9 mouse cellular contexts compared by ENCODE assay signal in genomic region chr11:96260310-96260970, GRCm38 (mm10). TPM values are rescaled to one million over a fixed set of nuclear protein-coding genes. Genes with fewer than 3 reads are reported as not detected.
A peak's percentile ranks its signal among the peaks of the same experiment; 100 is the strongest.
DNase-seq lines count a peak whose midpoint lies in the region; ATAC-seq and TF ChIP-seq lines count a peak whose summit lies in the region.
"Had no signal": no experiment of that assay in that cellular context is flagged by ENCODE, and none has a peak within 500 bp of the region (broad histone marks: within the 10 kb centered on the region; RNA-seq: fewer than 3 reads in every experiment).

No protein-coding gene starts in this region.

- 0 out of 2 replicates have a peak overlapping the region, but pooled peaks have one; percentile 14 for H3K4me2 ChIP-seq in lung, embryonic 14.5 days
- peak overlapping the region; percentile 28; the same call in 1 of the 2 replicates for H3K4me2 ChIP-seq in neural tube, embryonic 14.5 days (ENCODE audit: low read depth, low read length)

- H3K4me3 ChIP-seq in lung, embryonic 14.5 days (ENCODE audit: low read depth, low read length): no peak overlapping the region
- no peak overlapping the region; the same call in 1 of the 2 replicates for H3K4me3 ChIP-seq in neural tube, embryonic 14.5 days (ENCODE audit: low read depth, low read length)

- 0 out of 2 replicates have a peak, but pooled peaks have one; percentile 22 for ATAC-seq in lung, embryonic 14.5 days (ENCODE audit: insufficient read depth)
- ATAC-seq in neural tube, embryonic 14.5 days (ENCODE audit: low read depth): peak; percentile 64; the same call in 1 of the 2 replicates
- ATAC-seq in CD4-positive, CD25-positive, alpha-beta regulatory T cell, adult 4 months: no peak
- ATAC-seq: forebrain, postnatal 0 days had no signal

- no peak overlapping the region for H3K9ac ChIP-seq in lung, embryonic 14.5 days
- H3K9ac ChIP-seq in neural tube, embryonic 14.5 days (replicated peaks; ENCODE audit: low read depth, low read length): no peak overlapping the region
- H3K9ac ChIP-seq: forebrain, postnatal 0 days had no signal

- TF ChIP-seq CTCF in lung, embryonic 14.5 days (IDR thresholded peaks at IDR 0.05; ENCODE audit: low read depth): no peak

- WGBS in lung, embryonic 14.5 days: 4% methylated on average over 23 of the region's 23 CpGs
- WGBS in neural tube, embryonic 14.5 days: 3% methylated on average over 23 of the region's 23 CpGs

- H3K36me3 ChIP-seq in lung, embryonic 14.5 days (ENCODE audit: insufficient read depth): no peaks in the 10 kb centered on the region
- no peaks in the 10 kb centered on the region for H3K36me3 ChIP-seq in neural tube, embryonic 14.5 days (ENCODE audit: control insufficient read depth, insufficient read depth, low read length)

- H3K4me1 ChIP-seq in lung, embryonic 14.5 days (ENCODE audit: insufficient read depth): no peaks in the 10 kb centered on the region
- peaks cover 43% of the 10 kb centered on the region for H3K4me1 ChIP-seq in neural tube, embryonic 14.5 days (ENCODE audit: control insufficient read depth, insufficient read depth, low read length)

- peak; percentile 69 for DNase-seq in lung, embryonic 14.5 days
- no peak for DNase-seq in lung, postnatal 14 days
- peak; percentile 29 for DNase-seq in embryo, embryonic 9.5 days (ENCODE audit: extremely low spot score)
- DNase-seq in kidney, postnatal 14 days: peak; percentile 64
- no peak for DNase-seq in cerebellum, adult 11 months
- no peak for DNase-seq in gastrocnemius, postnatal 10 days
- DNase-seq: forebrain, postnatal 0 days had no signal

- H3K27me3 ChIP-seq in lung, embryonic 14.5 days (ENCODE audit: insufficient read depth, low read length): peaks cover 99% of the 10 kb centered on the region
- 0 out of 2 replicates have a peak, but pooled peaks cover 2% of the 10 kb centered on the region for H3K27me3 ChIP-seq in neural tube, embryonic 14.5 days (ENCODE audit: control insufficient read depth, insufficient read depth, low read length)

- H3K27ac ChIP-seq in lung, embryonic 14.5 days (ENCODE audit: low read depth): no peak overlapping the region
- peak overlapping the region; percentile 49; the same call in 1 of the 2 replicates for H3K27ac ChIP-seq in neural tube, embryonic 14.5 days (ENCODE audit: low read depth, low read length)

- H3K9me3 ChIP-seq in lung, embryonic 14.5 days (ENCODE audit: low read depth, low read length): no peaks in the 10 kb centered on the region
- H3K9me3 ChIP-seq in neural tube, embryonic 14.5 days (ENCODE audit: control insufficient read depth, low read length): no peaks in the 10 kb centered on the region

RNA-seq across cellular contexts. Expression of gene Hoxb9, which starts 10.8 kb away (rescaled TPM):
- polyA plus RNA-seq in lung, embryonic 14.5 days (2014; fragmentation: Nextera tagmentation; extraction: Ambion mirVana): 0.08 and 0.22 TPM in 2 replicates
- 106 and 114 TPM in 2 replicates for polyA plus RNA-seq in neural tube, embryonic 14.5 days (2014; fragmentation: Nextera tagmentation; extraction: Ambion mirVana)
- under 1 TPM in 1 of 2 experiments, not detected in 1; 0.23 TPM for polyA plus RNA-seq in CD4-positive, CD25-positive, alpha-beta regulatory T cell, adult 4 months (2017; shearing (Covaris generic))
- total RNA-seq in gastrocnemius, postnatal 10 days (2021): under 1 TPM; 0.63 to 0.79 TPM
- total RNA-seq: forebrain, postnatal 0 days had no signal
- polyA plus RNA-seq: forebrain, postnatal 0 days had no signal

RNA-seq across cellular contexts. Expression of gene Hoxb8, which starts 21.3 kb away (rescaled TPM):
- polyA plus RNA-seq in lung, embryonic 14.5 days (2014; fragmentation: Nextera tagmentation; extraction: Ambion mirVana): 0.99 and 1.4 TPM in 2 replicates
- 78.6 and 120 TPM in 2 replicates for polyA plus RNA-seq in neural tube, embryonic 14.5 days (2014; fragmentation: Nextera tagmentation; extraction: Ambion mirVana)
- polyA plus RNA-seq in CD4-positive, CD25-positive, alpha-beta regulatory T cell, adult 4 months (2017; shearing (Covaris generic)): not detected
- total RNA-seq in gastrocnemius, postnatal 10 days (2021): 1 to 10 TPM in 1 of 2 experiments, under 1 TPM in 1; 0.92 to 1.9 TPM
- total RNA-seq: forebrain, postnatal 0 days had no signal
- polyA plus RNA-seq: forebrain, postnatal 0 days had no signal

RNA-seq across cellular contexts. Expression of gene Hoxb7, which starts 26.0 kb away (rescaled TPM):
- 2.1 and 3.5 TPM in 2 replicates for polyA plus RNA-seq in lung, embryonic 14.5 days (2014; fragmentation: Nextera tagmentation; extraction: Ambion mirVana)
- polyA plus RNA-seq in neural tube, embryonic 14.5 days (2014; fragmentation: Nextera tagmentation; extraction: Ambion mirVana): 120 and 133 TPM in 2 replicates
- polyA plus RNA-seq in CD4-positive, CD25-positive, alpha-beta regulatory T cell, adult 4 months (2017; shearing (Covaris generic)): not detected
- total RNA-seq in gastrocnemius, postnatal 10 days (2021): 1 to 10 TPM; 1.6 to 1.9 TPM
- total RNA-seq: forebrain, postnatal 0 days had no signal
- polyA plus RNA-seq: forebrain, postnatal 0 days had no signal

RNA-seq across cellular contexts. Expression of gene Hoxb6, which starts 31.8 kb away (rescaled TPM):
- polyA plus RNA-seq in lung, embryonic 14.5 days (2014; fragmentation: Nextera tagmentation; extraction: Ambion mirVana): 19.7 and 24.4 TPM in 2 replicates
- polyA plus RNA-seq in neural tube, embryonic 14.5 days (2014; fragmentation: Nextera tagmentation; extraction: Ambion mirVana): 138 and 141 TPM in 2 replicates
- polyA plus RNA-seq in CD4-positive, CD25-positive, alpha-beta regulatory T cell, adult 4 months (2017; shearing (Covaris generic)): not detected
- 1 to 10 TPM in 1 of 2 experiments, under 1 TPM in 1; 0.56 to 2.0 TPM for total RNA-seq in gastrocnemius, postnatal 10 days (2021)
- total RNA-seq: forebrain, postnatal 0 days had no signal
- polyA plus RNA-seq: forebrain, postnatal 0 days had no signal

RNA-seq across cellular contexts. Expression of gene Hoxb5, which starts 42.7 kb away (rescaled TPM):
- 65.9 and 76.1 TPM in 2 replicates for polyA plus RNA-seq in lung, embryonic 14.5 days (2014; fragmentation: Nextera tagmentation; extraction: Ambion mirVana)
- polyA plus RNA-seq in neural tube, embryonic 14.5 days (2014; fragmentation: Nextera tagmentation; extraction: Ambion mirVana): 49.1 and 52.4 TPM in 2 replicates
- polyA plus RNA-seq in CD4-positive, CD25-positive, alpha-beta regulatory T cell, adult 4 months (2017; shearing (Covaris generic)): not detected
- 1 to 10 TPM in 1 of 2 experiments, under 1 TPM in 1; 0.89 to 1.3 TPM for total RNA-seq in gastrocnemius, postnatal 10 days (2021)
- total RNA-seq: forebrain, postnatal 0 days had no signal
- polyA plus RNA-seq: forebrain, postnatal 0 days had no signal

Comparison
In these comparisons a context has a peak if more than half of its experiments do, and no peak if none do; other contexts are left out.
1. DNase-seq: peak in lung, embryonic 14.5 days (single experiment), embryo, embryonic 9.5 days (single experiment) and kidney, postnatal 14 days (single experiment); none in lung, postnatal 14 days (single experiment), cerebellum, adult 11 months (single experiment) and gastrocnemius, postnatal 10 days (single experiment).
2. RNA of gene Hoxb9, which starts 10.8 kb away (polyA plus RNA-seq): 106 to 114 TPM in neural tube, embryonic 14.5 days; 0.23 TPM in CD4-positive, CD25-positive, alpha-beta regulatory T cell, adult 4 months and 0.08 to 0.22 TPM in lung, embryonic 14.5 days; every median in the first group is over 10 times any median in the second.
3. RNA of gene Hoxb8, which starts 21.3 kb away (polyA plus RNA-seq): 78.6 to 120 TPM in neural tube, embryonic 14.5 days; 0.99 to 1.4 TPM in lung, embryonic 14.5 days and not detected in CD4-positive, CD25-positive, alpha-beta regulatory T cell, adult 4 months; every median in the first group is over 10 times any median in the second.
4. RNA of gene Hoxb7, which starts 26.0 kb away (polyA plus RNA-seq): 120 to 133 TPM in neural tube, embryonic 14.5 days; 2.1 to 3.5 TPM in lung, embryonic 14.5 days and not detected in CD4-positive, CD25-positive, alpha-beta regulatory T cell, adult 4 months; every median in the first group is over 10 times any median in the second.